Mouse (Mus musculus) heart, adult 10 weeks (tissue): Measurements from ENCODE around the gene Gm29289. TPM values are rescaled to one million over a fixed set of nuclear protein-coding genes. Genes with fewer than 3 reads are reported as not detected.

Experiments
- polyA plus RNA-seq: library from polyadenylated mRNA; stranded (reverse); fragments of 350-450 nt; fragmentation: Illumina TruSeq; extraction: RNeasy Lipid Tissue Mini Kit (QIAGEN cat#74804); gene quantifications from one replicate; pipeline ENCODE4 v1.2.3, GENCODE M21; 2014; ENCODE audit warnings: low read depth, low replicate concordance

The Gm29289 gene
- polyA plus RNA-seq = not detected

GRCm38 (mm10) chrY:2932282-2932681, at the start of gene Gm29289:
Gm29289 (plus strand) TSS chrY:2932582.

GRCm38 (mm10) chrY:2900689-2901088, 31.7 kb upstream of the Gm29289 start, which contains the start of gene Gm10352:
Gm10352 (plus strand) TSS chrY:2900989.

Other genes with a start within 250 kb of the Gm29289 start
- gene H2al2b, start 211.9 kb upstream of the Gm29289 start, polyA plus RNA-seq = not detected
- not detected for gene Gm4064, start 136.4 kb upstream of the Gm29289 start, polyA plus RNA-seq
- gene Rbmy, start 101.9 kb upstream of the Gm29289 start, polyA plus RNA-seq = not detected
- not detected for gene Gm10256, start 101.9 kb upstream of the Gm29289 start, polyA plus RNA-seq
- gene Gm10352, start 31.6 kb upstream of the Gm29289 start, polyA plus RNA-seq = not detected